Mouse (Mus musculus) hindbrain, embryonic 10.5 days (tissue): Measurements from ENCODE around the gene Tceanc2. TPM values are rescaled to one million over a fixed set of nuclear protein-coding genes. Genes with fewer than 3 reads are reported as not detected.
"Not testable (repeated sequence)": the region's sequence is repeated elsewhere in the genome, so short reads cannot be mapped to it uniquely, and the experiment has no call there.

Experiments used
- DNase-seq: peaks from one replicate; pipeline ENCODE4 v3.0.0-alpha.2; 2017; ENCODE audit warnings: low spot score
- H3K27ac ChIP-seq: fragments of 300-500 bp; sonication (generic); 2 replicates; pipeline ENCODE4 v1.5.1; 2016; ENCODE audit warnings: mild to moderate bottlenecking, moderate library complexity
- H3K27me3 ChIP-seq: fragments of 300-500 bp; sonication (generic); 2 replicates; pipeline ENCODE4 v1.6.1; 2016; ENCODE audit warnings: mild to moderate bottlenecking; ENCODE audit not compliant: poor library complexity, insufficient read depth, severe bottlenecking
- H3K36me3 ChIP-seq: fragments of 300-500 bp; sonication (generic); 2 replicates; pipeline ENCODE4 v1.6.1; 2016; ENCODE audit warnings: mild to moderate bottlenecking, moderate library complexity
- H3K4me1 ChIP-seq: fragments of 300-500 bp; sonication (generic); replicated peaks from 2 replicates; pipeline ENCODE4 v1.6.1; 2016; ENCODE audit warnings: mild to moderate bottlenecking
- H3K4me3 ChIP-seq: fragments of 300-500 bp; sonication (generic); 2 replicates; pipeline ENCODE4 v1.5.1; 2016; ENCODE audit warnings: mild to moderate bottlenecking, moderate library complexity
- H3K9me3 ChIP-seq: fragments of 300-500 bp; sonication (generic); 2 replicates; pipeline ENCODE4 v1.6.1; 2016; ENCODE audit warnings: mild to moderate bottlenecking, moderate library complexity
- WGBS: fragments of 180-500 bp; shearing (Covaris S2); methylation state at CpG from one replicate; pipeline ENCODE4 v1.1.7; 2016; 5-methylcytosine and 5-hydroxymethylcytosine counted together
- polyA plus RNA-seq: library from polyadenylated mRNA; unstranded; fragments of >200 nt; fragmentation: Nextera tagmentation; extraction: Ambion mirVana; gene quantifications from 2 replicates; pipeline ENCODE4 v1.2.1, GENCODE M21; 2016

Tceanc2 gene
- polyA plus RNA-seq, 1 experiment from 2014 or later: 23.1 TPM

GRCm38 (mm10) chr4:107117741-107118385 is 61.1 kb downstream of the Tceanc2 start:
- no peak for DNase-seq
- no peaks in the 10 kb centered on the region for H3K36me3 ChIP-seq
- H3K27ac ChIP-seq: no peak overlapping the region
- WGBS: 84% methylated on average over 2 of the region's 2 CpGs
- 0 out of 2 replicates have a peak, but pooled peaks cover 4% of the 10 kb centered on the region for H3K27me3 ChIP-seq
- H3K9me3 ChIP-seq: no peaks in the 10 kb centered on the region
- peaks cover 28% of the 10 kb centered on the region for H3K4me1 ChIP-seq
- no peak overlapping the region for H3K4me3 ChIP-seq

- H3K4me1 ChIP-seq: peaks cover 31% of the 10 kb centered on the region
- WGBS: 68% methylated on average over 8 of the region's 8 CpGs
- H3K4me3 ChIP-seq: no peak overlapping the region
- 0 out of 2 replicates have a peak, but pooled peaks cover 4% of the 10 kb centered on the region for H3K27me3 ChIP-seq
- H3K9me3 ChIP-seq: no peaks in the 10 kb centered on the region
- no peak overlapping the region for H3K27ac ChIP-seq
- no peaks in the 10 kb centered on the region for H3K36me3 ChIP-seq
- no peak for DNase-seq
Observed at GRCm38 (mm10) chr4:107114278-107114677, 64.6 kb downstream of the Tceanc2 start.

DNA sequence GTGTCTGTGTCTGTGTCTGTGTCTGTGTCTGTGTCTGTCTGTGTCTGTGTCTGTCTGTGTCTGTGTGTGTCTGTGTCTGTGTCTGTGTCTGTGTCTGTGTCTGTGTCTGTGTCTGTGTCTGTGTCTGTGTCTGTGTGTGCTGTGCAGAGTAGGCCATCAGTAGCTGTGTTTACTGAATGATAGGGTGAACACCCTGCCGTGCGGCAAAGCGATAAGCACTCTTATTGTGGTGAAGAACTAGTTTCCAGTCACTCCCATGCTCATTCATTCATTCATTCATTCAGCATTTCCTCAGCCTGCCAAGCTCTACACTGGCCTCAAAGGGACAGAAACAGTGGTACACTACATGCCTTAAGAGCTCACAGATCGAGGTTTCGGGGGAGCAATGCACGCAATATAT is 69.7 kb downstream of the Tceanc2 start:
- H3K27ac ChIP-seq: peak overlapping the region; percentile 54
- 95% methylated on average over 6 of the region's 6 CpGs for WGBS

GRCm38 (mm10) chr4:107108291-107108731 is 70.6 kb downstream of the Tceanc2 start:
- DNase-seq: peak; percentile 36
- Histone ChIP-seq H3K4me3 (no peak overlapping the region), H3K27ac (peak overlapping the region; percentile 69), H3K4me1 (peaks cover 40% of the 10 kb centered on the region), H3K27me3 (no peaks in the 10 kb centered on the region), H3K9me3 (no peaks in the 10 kb centered on the region), H3K36me3 (no peaks in the 10 kb centered on the region)
- WGBS: 44% methylated on average over 13 of the region's 13 CpGs

More for the DNA sequence above, 69.7 kb downstream of the Tceanc2 start:
- peaks cover 45% of the 10 kb centered on the region for H3K4me1 ChIP-seq
- not testable (repeated sequence) for H3K36me3 ChIP-seq, H3K4me3 ChIP-seq, H3K27me3 ChIP-seq, DNase-seq, H3K9me3 ChIP-seq

GRCm38 (mm10) chr4:107106777-107107176 is 72.1 kb downstream of the Tceanc2 start:
- WGBS: 90% methylated on average over 16 of the region's 16 CpGs
- no peak for DNase-seq
- H3K9me3 ChIP-seq: no peaks in the 10 kb centered on the region
- H3K4me3 ChIP-seq: no peak overlapping the region
- no peaks in the 10 kb centered on the region for H3K36me3 ChIP-seq
- H3K4me1 ChIP-seq: peaks cover 51% of the 10 kb centered on the region
- H3K27ac ChIP-seq: peak overlapping the region; percentile 69; the same call in 1 of the 2 replicates
- H3K27me3 ChIP-seq: no peaks in the 10 kb centered on the region

DNA sequence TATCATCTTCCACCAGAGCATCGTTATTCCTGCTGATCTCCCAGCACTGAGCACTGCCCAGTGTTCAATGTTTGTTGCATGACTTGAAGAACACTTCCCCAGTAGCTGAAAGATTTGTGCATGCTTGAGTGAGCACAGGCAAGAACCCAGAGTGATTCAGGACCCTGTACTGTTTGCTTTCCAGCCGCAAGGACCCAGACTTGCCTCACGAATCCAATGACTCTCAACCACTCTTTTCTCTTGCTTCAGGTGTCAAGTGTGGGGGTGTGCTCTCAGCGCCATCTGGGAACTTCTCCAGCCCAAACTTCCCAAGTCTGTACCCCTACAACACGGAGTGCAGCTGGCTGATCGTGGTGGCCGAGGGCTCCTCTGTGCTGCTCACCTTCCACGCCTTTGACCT is 76.7 kb downstream of the Tceanc2 start:
- Histone ChIP-seq H3K36me3 (no peaks in the 10 kb centered on the region), H3K27me3 (no peaks in the 10 kb centered on the region), H3K4me1 (peaks cover 40% of the 10 kb centered on the region), H3K4me3 (no peak overlapping the region), H3K27ac (peak overlapping the region; percentile 54), H3K9me3 (no peaks in the 10 kb centered on the region)
- WGBS: 68% methylated on average over 8 of the region's 8 CpGs
- DNase-seq: no peak

DNA sequence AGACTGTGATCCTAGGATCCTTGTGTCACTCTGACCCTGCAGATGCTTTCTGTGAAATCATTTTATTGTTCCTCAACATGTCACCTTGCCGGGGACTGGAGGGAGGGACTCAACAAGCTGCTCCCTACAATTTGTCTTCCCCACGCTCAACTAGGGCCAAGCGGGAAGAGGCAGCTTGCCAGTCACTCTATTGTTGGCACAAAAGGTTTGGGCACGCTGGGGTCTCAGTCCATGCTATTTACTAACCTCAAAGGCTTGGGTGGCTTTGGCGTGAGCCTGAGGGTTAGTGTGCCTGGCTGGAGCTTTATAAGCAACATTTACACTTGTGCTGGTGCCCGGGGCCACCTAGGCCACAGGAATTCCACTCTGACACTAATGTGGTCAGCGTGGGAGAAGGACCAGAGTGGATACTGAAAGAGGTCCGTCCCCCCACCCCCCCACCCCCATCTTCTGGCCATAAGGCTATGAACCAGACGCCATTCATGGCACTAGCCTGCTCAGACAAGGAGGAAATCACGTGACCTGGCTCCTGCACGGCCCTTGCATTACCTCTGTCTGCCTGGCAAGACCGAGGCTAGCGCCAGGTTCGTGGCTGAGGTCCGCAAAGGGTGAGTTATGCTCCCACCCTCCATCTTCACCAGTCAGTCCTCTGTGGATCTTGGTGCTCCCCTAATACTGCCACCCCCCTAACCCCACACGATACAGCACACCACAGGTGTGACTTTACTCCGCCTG is 80.0 kb downstream of the Tceanc2 start:
- Histone ChIP-seq H3K27ac (peak overlapping the region; percentile 17), H3K9me3 (no peaks in the 10 kb centered on the region), H3K4me1 (peaks cover 62% of the 10 kb centered on the region), H3K27me3 (no peaks in the 10 kb centered on the region), H3K4me3 (no peak overlapping the region), H3K36me3 (no peaks in the 10 kb centered on the region)
- no peak for DNase-seq
- 77% methylated on average over 17 of the region's 17 CpGs for whole genome bisulfite sequencing

- 51% methylated on average over 10 of the region's 10 CpGs for WGBS
- Histone ChIP-seq H3K27me3 (no peaks in the 10 kb centered on the region), H3K36me3 (no peaks in the 10 kb centered on the region), H3K9me3 (no peaks in the 10 kb centered on the region), H3K4me1 (peaks cover 68% of the 10 kb centered on the region), H3K27ac (no peak overlapping the region), H3K4me3 (no peak overlapping the region)
- peak; percentile 31 for DNase-seq
Observed at GRCm38 (mm10) chr4:107098375-107098774, 80.5 kb downstream of the Tceanc2 start.

DNA sequence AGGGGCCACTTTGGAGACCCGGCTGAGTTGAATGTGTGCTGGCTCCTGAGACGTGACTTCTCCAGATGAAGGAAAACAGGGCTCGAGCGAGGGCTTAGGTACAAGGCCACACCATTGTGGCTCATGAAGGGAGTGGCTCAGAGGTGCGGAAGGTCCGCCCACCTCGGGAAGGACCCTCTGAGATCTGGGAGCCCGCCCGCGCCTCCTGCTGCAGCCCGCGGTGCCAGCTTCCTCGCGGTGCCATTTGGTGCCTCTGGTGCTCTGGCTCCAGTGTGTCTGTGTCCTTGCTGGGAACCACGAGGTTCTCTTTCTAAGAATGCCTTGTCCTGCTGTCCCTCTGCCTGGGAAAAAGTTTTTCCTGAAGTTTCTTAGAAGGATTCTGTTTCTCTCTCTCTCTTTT is 81.0 kb downstream of the Tceanc2 start:
- no peak for DNase-seq
- Histone ChIP-seq H3K27ac (peak overlapping the region; percentile 78), H3K4me1 (peaks cover 72% of the 10 kb centered on the region), H3K27me3 (no peaks in the 10 kb centered on the region), H3K36me3 (no peaks in the 10 kb centered on the region), H3K4me3 (no peak overlapping the region), H3K9me3 (no peaks in the 10 kb centered on the region)
- 60% methylated on average over 15 of the region's 15 CpGs for WGBS

DNA sequence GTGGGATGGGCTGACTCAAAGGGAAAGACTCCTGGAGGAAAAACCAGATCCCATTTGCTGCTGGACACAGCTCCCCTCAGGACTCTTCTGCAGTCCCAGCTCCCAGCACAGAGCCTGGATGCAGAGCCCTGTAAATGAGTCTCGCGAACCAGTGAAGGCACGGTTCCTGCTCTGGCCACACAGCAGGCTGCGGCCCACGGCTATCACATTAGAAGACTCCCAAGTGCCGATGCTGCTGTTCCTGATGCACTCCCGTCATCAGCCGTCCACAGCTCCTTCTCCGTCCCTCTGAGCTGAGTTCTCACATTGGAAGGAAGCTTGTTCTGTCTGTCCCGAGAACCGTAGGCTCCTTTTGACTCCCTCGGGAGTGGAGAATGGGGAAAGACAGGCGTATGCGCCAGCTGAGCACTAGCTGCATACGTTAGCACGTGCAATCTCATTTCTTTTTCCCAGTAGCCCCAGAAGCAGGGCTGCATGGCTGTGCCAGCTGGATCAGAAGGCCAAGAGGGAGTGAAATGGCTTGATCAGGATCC is 82.0 kb downstream of the Tceanc2 start, which contains the start of gene Cdcp2:
Gene Cdcp2, plus strand, starts transcription at position 51 of the 533 bp plus-strand sequence.
- H3K9me3 ChIP-seq: no peaks in the 10 kb centered on the region
- H3K4me3 ChIP-seq: no peak within 1 kb of the TSS
- peak within 1 kb of the TSS; percentile 78 for H3K27ac ChIP-seq
- H3K4me1 ChIP-seq: peaks cover 72% of the 10 kb centered on the region
- DNase-seq: no peak
- H3K36me3 ChIP-seq: no peaks in the 10 kb centered on the region
- 46% methylated on average over 16 of the region's 16 CpGs for WGBS
- H3K27me3 ChIP-seq: no peaks in the 10 kb centered on the region

GRCm38 (mm10) chr4:107096043-107096442 is 82.9 kb downstream of the Tceanc2 start:
- no peaks in the 10 kb centered on the region for H3K9me3 ChIP-seq
- H3K27ac ChIP-seq: peak overlapping the region; percentile 78
- DNase-seq: peak; percentile 28
- 33% methylated on average over 6 of the region's 6 CpGs for WGBS
- no peak overlapping the region for H3K4me3 ChIP-seq
- peaks cover 79% of the 10 kb centered on the region for H3K4me1 ChIP-seq
- H3K36me3 ChIP-seq: no peaks in the 10 kb centered on the region
- H3K27me3 ChIP-seq: no peaks in the 10 kb centered on the region

- Histone ChIP-seq H3K4me1 (peaks cover 82% of the 10 kb centered on the region), H3K27me3 (no peaks in the 10 kb centered on the region), H3K36me3 (no peaks in the 10 kb centered on the region), H3K9me3 (no peaks in the 10 kb centered on the region), H3K4me3 (no peak overlapping the region), H3K27ac (peak overlapping the region; percentile 31)
- peak; percentile 41 for DNase-seq
- WGBS: 81% methylated on average over 16 of the region's 16 CpGs
Observed at GRCm38 (mm10) chr4:107094484-107095187, 84.3 kb downstream of the Tceanc2 start.
